Mouse (Mus musculus) urinary bladder, adult 18-20 months (tissue): ENCODE data around the gene Exoc4.

Experiments
- DNase-seq, 2 experiments: peaks; one replicate each; pipeline ENCODE4 v3.0.0; 2022; ENCODE audit warnings: low spot score in 2 of 2, mixed read lengths in 2 of 2

Gene Exoc4

DNA sequence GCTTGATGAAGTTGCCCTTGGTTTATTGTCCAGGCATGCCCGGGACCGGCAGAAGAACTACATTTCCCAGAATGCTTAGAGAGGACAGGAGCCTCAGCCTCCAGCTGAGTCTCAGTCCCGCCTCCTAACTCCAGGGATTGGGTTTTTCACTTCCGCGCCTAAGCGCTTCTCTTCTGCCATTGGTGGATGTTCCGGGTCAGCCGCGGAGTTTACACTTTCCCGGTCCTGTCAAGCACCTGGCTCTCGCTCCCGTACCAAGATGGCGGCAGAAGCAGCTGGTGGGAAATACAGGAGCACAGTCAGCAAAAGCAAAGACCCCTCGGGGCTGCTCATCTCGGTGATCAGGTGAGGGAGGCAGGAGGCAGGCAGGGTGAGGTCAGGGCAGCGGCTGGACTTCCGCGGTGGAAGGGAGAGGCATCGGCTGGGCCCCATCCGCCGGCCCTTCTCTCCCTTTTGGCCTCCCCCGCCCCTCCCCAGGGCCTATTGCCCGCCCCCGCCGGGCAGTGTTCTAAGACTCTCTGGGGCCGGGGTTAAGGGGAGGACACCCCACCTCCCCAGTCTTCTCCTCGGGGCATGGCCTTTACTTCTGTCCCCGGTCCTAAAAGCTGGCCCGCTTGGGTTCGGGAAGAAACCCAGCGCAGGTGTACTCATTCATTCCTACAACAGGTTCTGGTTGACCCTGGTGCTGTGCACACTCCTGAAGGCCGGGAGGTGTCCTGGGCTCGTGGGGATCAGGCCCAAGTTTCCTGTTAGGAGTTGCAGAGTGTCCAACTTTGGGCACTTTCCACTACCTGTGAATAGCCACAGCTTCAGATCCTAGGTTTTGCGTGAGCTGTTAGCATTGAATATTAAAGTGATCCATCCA is at the start of gene Exoc4:
Gene Exoc4 (plus strand): TSS at position 192 of the 865 bp plus-strand sequence.
- peak; percentile 83 to 92 for DNase-seq

DNA sequence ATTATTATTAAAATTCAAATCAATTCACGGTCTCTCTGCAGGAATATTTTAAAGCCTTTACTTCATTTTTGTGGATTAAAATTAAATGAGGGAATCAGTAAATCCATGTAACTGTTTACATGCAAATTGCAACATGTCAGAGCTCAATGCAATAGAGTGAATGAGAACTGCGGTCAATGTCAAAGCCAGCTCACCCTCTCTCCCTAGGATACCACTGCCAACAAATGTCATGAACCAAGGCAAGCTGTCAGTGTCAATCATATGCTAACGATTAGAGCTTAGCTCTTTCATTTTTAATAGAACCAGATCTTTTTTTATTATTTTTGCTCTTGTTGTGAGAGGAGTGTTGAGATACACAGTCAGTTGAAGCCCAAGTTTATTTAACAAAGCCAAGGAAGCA is 30.1 kb upstream of the Exoc4 start:
- DNase-seq, result no peak

DNA sequence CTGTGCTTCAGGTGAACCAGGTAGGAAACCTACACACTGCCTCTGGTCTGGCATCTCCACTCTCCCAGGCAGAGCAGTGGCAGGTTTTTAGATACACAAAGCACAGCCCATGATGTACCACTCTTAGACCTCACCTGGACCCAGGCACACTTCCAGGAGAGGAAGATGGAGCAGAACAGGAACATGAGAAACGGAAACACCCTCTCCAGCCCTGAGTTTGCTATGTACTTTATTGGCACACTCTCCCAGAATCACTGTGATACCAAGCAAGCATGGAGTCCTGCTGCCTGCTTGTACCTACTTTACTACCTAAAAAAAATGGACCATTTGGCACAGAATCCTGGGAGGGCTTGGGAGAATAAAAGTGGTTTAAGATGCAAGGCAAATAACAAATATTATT is 22.2 kb upstream of the Exoc4 start:
- no peak for DNase-seq

DNA sequence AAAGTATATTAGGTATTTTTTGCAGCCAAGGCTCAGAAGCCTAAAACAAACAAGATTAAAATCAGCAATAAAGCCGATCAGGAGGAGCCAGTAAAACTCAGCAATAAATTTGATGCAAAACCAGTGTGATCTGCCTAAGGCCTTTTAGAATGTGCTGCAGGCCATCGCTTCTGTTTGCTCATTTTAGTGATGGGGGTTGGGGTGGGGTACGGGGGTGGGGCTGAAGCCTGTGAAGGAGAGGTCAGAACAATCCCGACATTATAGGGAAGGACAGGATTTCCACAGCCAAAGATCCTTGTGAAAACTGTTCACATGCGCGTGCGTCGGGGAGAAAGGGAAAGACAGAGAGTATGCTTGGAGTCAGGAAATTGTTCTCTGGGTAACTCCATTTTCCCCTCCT is 21.5 kb upstream of the Exoc4 start:
- DNase-seq, result no peak

DNA sequence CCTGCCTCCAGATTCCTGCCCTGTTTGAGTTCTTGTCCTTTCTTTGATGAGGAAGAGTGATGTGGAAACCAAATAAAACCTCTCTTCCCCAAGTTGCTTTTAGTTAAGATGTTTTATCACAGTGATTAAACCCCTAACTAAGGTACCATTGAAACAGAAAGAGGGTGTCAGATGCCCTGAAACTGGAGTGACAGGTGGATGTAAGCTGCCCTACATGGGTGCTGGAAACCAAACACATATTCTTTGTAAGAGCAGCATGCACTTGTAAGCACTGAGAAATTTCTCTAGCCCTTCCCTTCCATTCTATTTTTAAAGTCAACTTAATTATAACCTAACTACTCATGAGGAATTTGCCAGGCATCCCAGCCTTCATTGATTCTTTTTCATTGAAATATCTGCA is 7.6 kb upstream of the Exoc4 start:
- DNase-seq, result no peak

DNA sequence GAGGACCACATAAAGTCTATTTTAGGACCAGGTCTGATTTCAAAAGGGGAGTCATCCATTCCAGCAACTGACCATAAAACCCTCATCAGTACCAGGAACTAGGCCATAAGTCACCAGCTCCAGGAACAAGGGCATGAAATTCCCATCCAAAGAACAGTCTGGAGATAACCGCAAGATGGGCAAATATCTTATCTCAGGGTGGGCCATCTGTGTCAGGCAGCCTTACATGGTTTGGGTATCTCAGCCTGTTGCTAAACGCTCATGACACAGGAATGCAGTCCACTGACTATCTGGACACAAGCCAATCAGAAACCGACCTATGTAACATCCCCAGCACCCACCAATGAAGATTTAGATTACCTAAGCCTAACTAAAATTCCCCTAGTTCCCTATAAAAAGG is 4.3 kb upstream of the Exoc4 start:
- no peak for DNase-seq

DNA sequence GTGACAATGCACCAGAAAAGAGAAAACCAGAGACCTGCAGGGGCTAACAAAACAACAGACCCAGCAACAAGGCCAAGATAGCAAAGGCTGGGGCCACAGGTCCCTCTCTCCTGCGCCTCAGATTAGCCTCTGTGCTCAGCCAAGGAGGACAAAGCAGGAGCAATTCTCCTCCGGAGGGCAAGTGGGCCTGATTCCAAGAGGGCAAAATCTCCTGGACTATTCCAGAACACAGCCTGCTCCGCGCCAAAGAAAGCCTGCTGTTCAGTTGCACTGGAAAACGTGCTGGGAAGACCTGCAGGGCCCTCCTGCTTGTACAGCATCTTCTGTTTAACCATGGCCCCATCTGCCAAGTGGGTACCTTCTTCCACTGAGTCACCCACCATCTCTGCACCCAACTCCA is 1.7 kb upstream of the Exoc4 start:
- no peak for DNase-seq

DNA sequence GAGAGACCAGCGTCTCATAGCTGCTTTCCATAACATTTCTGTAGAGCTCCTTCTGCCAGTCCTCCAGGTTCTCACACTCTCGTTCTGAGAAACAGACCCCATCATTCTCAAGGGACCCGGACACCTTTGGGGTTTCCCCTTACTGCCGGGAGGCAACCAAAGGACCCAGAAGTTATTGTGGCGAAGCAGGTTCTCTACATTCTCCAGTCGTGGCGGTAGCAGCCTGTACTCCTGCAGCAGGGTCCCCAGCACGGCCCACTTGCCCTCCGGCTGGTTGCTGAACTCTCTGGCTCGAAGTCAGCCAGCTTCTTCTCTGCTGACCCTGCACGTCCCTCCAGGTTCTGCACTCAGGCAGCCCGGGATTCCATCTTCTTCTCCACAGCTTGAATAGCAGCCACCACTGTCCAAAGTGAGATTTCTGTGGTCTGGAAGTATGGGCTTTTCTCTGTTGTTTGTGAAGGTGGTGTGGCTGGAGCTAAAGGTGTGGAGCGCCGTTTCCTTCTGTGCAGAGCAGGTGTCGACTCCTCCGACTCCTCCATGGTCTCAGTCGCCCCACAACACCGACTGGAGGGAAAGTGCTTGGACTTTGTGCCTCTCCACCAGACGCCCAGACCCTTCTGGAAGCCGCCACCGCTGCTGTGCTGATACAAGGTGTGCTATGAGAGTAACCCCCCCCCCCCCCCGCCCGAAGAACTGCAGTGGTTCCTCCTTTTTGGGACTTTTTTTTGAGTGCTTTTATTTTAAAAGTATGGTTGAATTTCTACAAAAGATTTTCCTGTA is 1.1 kb upstream of the Exoc4 start:
- DNase-seq, result no peak

DNA sequence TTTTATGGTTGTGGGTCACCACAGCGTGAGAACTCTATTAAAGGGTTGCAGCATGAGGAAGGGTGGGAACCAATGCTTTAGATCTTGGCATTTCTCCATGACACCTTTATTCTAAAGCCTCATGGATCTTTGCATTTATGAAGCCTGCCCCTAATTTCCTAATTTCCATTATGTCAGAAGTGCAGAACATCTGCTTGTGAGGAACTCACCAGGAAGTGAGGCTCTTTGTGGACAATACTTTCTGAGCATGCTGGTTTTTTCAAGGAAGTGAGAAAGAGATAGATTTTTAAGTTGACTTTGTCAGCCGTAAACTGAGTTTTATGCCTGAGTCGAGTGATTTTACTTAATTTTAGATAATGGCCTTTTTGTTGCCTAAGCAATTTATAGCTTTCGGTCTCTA is 7.8 kb downstream of the Exoc4 start:
- DNase-seq, result no peak

DNA sequence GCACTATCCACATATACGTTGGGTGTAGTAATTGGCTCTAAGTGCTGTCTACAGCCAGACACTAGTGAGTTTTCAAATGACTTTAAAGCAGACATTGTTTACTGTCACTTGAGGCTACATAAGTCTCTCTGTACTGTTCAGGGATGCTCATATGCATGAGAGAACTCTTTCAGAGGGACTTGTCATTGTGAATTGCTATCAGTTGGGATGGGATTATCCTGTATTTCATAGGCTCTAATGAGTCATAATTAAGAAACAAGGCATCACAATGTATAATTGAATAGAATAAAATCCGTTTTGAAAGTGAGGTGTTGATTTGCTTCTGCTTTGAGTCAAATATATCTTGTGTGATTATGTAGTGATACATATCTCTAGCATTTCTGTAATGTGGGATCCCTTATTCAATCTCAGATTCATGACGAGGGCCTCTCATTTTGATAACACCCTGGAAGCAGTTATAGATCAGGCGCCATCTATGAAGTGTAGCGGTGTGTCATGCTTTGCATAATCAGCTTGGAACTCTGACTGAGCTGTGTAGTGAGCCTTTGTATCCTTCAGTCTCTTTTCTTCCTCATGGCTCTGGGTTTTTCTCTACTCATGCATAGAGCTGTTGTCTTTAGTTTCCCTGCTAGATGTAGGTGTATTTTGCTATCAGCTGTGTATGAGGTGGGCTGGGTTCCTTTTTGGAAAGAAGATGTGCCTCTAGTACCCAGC is 8.3 kb downstream of the Exoc4 start:
- DNase-seq, result no peak

DNA sequence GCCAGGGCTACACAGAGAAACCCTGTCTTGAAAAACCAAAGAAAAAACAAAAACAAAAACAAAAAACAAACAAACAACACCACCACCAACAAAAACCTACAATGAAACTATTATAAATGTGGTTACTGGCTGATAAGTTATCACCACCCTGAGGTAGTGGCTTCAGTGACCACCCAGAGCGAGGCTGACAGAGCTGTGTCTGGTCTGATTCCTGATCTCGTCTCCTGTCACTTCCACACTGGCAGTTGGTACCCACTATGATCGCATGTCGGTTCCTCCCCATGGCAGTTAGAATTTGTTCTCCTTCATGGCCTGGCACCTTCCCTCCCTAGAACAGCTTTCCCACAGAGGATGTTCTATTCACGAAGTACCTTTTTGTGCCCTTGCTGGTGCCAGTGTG is 11.0 kb downstream of the Exoc4 start:
- DNase-seq, result no peak

DNA sequence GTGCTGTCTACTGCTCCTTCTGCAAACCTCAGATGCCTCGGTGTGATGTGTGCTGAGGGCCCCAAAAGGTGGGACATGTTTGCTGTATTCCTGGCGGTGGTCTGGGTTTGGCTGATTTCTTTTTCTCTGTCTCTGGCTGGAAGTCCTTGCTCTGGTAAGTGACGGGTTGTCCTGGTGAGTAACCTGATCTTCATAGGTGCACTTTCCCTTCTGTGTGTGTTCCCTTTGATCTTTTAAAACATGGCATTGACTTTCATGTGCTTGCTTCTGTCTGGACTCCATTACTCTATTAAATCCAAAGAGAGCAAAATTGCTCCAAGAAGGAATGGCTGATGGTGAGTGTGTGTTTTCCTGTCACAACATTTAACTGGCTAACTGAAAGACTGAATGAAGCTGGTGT is 12.7 kb downstream of the Exoc4 start:
- no peak for DNase-seq

DNA sequence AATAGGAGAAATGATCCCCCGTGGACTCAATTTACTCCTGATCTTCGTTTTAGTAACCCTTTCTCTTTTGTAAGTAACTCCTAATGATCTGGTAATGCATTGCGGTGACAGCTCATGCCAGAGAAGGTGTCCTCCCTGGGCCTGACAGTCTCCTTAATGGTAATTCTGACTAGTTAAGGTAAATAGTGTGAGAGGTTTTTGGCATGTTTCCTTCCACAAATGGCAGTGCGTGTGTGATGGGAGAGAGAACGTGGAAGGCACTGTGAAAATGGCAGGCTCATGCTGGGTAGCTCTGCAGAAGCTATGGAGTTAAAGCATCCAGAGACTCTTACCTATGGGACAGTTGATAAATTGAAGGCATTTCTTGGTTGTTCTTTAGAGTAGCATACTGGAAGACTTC is 15.1 kb downstream of the Exoc4 start:
- DNase-seq, result no peak

DNA sequence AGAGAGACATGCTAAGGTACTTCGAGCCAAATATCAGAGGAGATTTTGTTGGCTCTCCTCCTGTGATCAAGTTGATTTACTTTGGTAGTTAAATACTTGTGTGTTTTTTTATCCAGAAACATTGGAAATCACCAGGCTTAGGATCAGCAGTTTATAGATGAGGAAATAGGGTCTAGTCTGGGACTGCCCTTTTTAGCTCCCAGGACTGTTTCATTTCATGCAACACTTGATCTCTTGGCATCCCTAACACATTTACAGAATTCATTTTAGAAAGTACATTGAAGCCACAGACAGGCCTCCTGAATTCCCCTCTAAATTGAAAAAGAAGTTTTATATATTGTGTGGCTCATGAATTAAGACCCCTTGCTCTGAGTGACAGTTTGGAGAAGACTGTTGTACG is 15.5 kb downstream of the Exoc4 start:
- DNase-seq, result no peak

DNA sequence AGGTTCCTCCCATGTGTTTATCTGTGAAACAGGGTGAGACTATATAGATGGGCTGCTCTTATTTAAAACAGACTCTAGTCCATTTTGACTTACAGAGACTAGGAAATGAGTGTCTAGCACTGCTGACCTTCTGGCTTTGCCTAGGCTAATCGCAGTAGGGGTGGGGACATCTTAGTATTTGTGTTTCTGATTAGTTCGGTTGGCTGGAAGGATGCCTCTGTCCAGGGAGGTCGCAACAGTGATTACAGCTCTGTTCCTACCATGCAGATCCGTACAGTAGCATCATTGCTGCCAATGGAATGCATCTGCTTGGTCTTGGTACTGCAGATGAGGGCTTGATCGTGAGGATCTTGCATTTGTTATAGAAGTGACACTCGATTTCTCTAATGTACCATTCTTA is 18.7 kb downstream of the Exoc4 start:
- DNase-seq, result no peak

DNA sequence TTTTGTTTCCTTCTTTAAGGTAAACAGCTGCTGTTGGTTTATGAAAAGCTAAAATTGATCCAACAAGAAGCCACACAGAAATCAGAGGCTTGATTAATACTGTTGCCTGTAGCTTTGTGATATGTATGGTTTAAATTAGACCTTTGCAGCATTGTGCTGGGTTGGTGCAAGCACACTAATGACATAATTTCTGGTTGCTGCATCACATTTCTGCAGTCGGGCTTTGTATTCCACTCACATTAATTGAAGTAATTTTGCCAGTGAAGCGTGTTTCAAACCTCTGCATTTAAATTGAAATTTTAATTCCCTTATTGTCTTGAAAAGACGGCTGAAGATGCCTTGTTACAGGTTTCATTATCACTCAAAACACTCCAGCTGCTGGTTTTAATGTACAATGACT is 34.6 kb downstream of the Exoc4 start:
- no peak for DNase-seq

DNA sequence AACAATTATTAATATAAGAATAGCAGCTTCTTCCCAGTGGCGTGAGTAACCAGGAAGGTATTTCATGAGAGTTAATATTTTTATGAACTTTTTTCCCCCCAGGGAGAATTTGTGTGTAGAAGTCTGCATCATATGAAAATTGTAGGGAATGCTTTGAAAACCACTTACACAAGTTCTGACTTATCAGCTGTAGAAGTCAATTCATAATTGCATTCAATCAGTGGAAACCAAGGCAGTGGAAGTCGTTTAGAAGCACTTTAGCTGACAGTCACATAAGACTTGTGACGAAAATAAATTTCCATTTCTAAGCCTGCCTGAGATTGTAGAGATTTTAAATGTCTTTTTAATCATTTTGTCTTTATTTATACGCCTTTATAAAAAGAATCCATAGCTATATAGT is 35.1 kb downstream of the Exoc4 start:
- no peak for DNase-seq

DNA sequence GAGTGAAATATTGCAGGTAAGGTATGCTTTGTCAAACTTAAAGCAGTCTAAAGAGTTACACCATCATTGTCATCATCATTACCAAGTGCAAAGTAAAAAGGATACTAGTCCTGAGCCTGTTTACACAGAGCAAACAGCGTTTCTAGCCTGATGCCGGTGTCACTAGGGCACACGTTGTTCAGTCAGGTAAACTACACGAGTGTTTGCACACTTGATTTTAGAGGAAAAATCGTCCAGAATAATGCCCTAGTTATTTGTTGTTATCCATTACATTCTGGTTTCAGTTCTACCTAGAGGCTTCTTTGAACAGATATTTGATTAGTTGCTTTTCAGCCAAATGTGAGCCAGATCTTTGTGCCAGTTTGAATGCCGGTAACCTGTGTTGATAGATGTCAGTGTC is 37.5 kb downstream of the Exoc4 start:
- DNase-seq, result no peak

DNA sequence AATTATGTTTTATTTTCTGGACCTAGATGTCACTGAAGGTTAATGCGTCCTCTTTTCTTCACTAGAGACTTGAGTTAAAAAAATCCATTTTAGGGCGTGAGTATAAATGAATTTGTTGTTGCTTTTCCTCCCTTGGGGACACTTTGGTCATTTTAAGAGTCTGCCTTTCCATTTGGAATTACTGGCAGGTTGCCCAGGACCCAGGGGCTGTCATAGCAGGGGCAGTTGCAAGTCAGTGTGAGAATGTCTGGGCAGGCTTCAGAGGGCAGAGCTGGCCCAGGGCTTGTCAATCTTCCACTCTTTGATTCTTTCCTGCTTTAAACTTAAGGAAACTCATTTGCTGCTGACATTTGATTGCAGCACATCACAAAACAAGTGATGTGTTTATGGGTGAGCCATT is 45.7 kb downstream of the Exoc4 start:
- DNase-seq, result no peak

DNA sequence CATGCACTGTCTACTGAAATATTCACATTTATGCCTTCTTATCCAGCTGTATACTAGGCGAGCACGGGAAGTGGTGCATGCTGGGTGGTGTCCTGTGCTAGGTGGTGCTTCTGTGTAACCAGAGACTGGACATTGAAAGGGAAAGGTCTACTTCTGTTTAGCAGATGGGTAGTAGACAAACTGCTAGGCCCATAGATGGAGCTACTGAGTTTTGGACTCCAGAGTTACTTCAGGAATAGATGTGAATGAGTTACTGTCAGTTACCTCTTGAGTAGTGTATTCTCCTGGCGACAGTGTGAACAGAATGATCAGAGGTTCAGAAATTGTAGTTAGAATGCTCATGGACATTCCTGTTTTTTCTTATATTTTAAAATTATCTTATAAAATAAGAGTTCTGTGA is 48.7 kb downstream of the Exoc4 start:
- no peak for DNase-seq

DNA sequence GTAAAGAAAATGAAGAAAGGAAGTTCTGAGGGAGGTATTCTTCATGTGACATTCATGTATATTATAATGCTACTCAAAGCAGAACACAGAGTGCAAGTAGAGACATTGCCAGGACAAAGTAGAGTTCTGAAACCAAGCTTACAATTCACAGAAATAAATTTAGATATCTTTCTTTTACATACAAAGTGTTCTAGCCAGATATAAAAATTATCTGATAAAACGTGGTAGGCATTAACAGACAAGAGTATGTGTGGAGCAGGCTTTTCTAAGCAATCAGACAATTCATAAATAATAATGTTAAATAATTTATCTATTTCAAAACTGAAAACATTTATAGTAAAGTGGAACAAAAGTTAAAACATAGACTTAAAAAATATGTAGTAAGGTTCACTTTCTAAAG is 49.9 kb downstream of the Exoc4 start:
- no peak for DNase-seq

DNA sequence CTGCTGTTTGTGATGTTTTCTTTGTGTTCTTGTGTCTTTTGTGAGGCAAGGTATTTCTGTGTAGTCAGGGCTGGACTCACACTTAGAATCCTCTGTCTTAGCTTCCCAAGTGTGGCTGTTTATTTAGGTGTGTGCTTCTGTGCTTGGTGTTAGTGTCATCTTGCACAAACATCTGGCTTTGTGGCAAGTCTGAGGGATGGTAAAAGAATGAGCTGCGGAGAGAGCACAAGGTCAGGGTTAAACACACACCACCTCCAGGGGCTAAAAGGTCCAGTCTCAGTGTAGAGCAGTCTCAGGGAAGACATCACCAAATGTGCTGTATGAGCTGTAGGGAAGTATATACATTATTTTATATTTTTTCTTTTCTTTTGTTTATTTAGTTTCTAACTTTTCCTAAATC is 57.1 kb downstream of the Exoc4 start:
- no peak for DNase-seq

DNA sequence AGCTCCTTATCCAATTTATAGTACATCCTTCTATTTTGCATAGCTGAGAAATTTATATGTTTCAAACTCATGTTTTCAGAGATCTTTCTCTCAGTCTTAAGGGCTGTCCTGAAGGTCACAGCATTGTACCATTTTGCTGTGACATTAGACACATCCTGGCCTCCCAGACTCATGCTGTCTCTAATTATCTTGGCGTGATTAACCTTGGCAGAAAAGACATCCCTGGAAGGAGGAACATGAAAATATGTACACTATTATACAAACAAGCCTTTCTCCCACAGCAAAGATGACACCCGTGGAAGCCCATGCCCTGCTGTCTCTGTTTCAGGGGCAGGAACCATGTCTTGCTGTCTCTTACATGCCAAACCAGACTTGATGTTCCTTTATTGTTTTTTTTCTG is 59.8 kb downstream of the Exoc4 start:
- no peak for DNase-seq
